Mouse (Mus musculus): ENCODE measurements around the gene Psmb10. TPM values are rescaled to one million over a fixed set of nuclear protein-coding genes. Genes with fewer than 3 reads are reported as not detected.

Gene Psmb10
- 93.9 and 150 TPM in 2 replicates for total RNA-seq (2014; fragmentation: Nextera tagmentation)
- total RNA-seq (2017) = 29.5 and 38.9 TPM in 2 replicates

DNA sequence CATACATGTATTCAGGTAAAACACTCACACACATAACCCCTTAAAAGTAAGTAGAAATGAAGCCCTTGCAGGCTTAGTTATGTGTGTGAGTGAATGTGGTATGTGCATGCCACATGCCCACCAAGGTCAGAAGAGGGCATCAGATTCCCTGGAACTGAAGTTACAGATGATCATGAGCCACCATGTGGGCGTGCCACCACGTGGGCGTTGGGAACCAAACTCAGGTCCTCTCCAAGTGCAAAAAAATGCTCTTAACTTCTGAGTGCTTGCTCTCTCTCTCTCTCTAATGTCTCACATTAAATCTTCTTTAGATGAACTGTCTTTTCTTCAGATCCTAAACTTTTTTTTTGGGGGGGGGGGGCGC lies at the start of gene Psmb10:
TSS of gene Psmb10 (minus strand) at position 139 of the 364 bp plus-strand sequence.
- ATAC-seq (replicated peaks; ENCODE audit: low FRiP score, low TSS enrichment, poor library complexity, severe bottlenecking) = peak; percentile 27; the same call in 1 of the 2 replicates

DNA sequence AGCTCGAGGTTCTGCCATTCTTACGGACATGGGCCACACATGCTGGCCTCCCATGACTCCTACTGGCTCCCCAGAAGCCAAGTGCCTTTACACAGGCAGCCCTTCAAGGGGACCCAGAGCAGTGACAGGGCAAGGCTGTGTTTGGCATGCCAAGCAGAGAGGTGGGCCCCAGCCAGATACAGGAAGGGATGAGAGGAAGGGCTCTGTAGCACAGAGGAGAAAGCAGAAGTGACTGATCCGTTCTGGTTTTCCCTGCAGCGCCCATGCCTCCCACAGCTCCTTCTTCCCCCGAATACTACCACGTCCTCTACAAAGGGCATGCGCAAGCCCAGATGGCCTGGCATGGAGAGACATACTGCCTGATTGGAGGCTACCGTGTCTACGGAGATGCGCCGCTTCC lies 45.2 kb upstream of the Psmb10 start:
- ATAC-seq (replicated peaks; ENCODE audit: low FRiP score, low TSS enrichment, poor library complexity, severe bottlenecking) = peak; percentile 40; the same call in 1 of the 2 replicates

DNA sequence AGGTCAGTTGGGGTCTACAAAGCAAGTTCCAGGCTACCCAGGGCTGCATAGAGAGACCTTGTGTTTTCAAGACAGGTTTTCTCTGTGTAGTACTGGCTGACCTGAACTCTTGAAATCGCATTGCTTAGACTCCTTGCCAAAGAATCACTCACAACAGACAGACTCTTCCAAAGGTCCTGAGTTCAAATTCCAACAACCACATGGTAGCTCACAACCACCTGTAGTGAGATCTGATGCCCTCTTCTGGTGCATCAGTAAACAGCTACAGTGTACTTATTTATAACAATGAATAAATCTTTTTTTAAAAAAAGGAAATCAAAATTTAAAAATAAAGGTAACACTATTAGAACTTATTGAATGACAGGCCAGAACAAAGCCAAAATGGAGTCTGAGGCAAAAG lies 42.9 kb upstream of the Psmb10 start:
- ATAC-seq (replicated peaks; ENCODE audit: low FRiP score, low TSS enrichment, poor library complexity, severe bottlenecking) = no peak

DNA sequence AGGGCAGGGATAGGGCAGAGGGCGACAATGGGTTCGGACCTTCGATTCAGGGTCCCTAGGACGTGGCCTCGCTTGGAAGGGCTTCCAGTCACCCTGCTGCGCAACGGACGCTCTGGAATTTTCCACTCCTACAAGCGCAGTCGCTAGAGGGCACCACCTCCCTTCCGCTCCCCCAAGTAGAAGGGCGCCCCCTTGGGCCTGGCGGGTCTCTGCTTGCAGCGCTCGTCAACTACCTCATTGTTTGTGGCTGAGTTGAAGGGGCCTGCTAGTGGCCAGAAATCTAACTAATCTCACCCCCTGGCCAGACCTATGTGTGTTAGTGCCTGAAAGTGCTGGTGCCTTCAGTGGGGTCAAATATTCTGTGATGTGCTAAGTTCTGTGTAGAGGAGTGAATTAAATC lies 41.1 kb upstream of the Psmb10 start, which contains the start of gene Dpep3:
TSS of gene Dpep3 (minus strand) at position 105 of the 400 bp plus-strand sequence.
- no peak for ATAC-seq (replicated peaks; ENCODE audit: low FRiP score, low TSS enrichment, poor library complexity, severe bottlenecking)

DNA sequence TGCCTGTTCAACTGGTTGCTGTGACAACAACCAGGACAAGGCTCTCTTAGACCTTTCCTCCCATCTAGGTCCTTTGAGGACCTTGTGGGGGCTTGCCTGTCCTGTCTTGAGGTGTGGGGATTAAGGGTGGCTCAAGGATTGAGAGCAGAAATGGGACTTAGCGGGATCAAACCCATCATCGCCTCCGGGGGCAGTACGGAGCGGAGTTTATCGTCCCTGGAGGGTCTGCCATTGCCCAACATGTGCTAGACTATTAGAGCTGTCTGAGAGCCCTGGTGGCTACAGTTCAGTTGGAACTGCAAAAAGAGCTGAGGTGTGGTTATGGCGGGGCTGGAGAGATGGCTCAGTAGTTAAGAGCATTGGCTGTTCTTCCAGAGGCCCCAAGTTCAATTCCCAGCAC lies 37.1 kb upstream of the Psmb10 start:
- 0 out of 2 replicates have a peak, but pooled peaks have one; percentile 21 for ATAC-seq (replicated peaks; ENCODE audit: low FRiP score, low TSS enrichment, poor library complexity, severe bottlenecking)

DNA sequence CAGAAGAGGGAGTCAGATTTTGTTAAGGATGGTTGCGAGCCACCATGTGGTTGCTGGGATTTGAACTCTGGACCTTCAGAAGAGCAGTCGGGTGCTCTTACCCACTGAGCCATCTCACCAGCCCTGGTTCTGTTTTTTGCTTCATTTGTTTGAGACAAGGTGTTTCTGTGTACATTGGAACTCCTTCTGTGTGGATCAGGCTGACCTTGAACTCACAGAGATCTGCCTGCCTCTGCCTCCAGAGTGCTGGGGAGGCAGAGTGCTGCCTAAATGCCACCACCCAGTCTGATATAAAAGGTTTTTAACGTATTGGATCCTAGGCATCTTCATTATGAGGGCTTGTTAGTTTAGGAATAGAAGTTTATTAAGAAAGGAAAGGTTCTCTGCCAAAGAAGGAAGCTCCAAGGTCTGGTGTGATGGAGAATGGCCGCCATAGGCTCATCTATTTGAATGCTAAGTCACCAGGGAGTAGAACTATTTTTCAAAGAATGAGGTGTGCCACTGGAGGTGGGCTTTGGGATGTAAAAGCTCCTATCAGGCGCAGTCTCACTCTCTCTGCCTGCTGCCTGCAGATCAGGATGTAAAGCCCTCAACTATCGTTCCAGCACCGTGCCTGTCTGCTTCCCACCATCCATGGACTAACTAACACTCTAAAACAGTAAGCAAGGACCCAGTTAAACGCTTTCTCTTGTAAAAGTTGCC lies 32.9 kb upstream of the Psmb10 start:
- no peak for ATAC-seq (replicated peaks; ENCODE audit: low FRiP score, low TSS enrichment, poor library complexity, severe bottlenecking)

DNA sequence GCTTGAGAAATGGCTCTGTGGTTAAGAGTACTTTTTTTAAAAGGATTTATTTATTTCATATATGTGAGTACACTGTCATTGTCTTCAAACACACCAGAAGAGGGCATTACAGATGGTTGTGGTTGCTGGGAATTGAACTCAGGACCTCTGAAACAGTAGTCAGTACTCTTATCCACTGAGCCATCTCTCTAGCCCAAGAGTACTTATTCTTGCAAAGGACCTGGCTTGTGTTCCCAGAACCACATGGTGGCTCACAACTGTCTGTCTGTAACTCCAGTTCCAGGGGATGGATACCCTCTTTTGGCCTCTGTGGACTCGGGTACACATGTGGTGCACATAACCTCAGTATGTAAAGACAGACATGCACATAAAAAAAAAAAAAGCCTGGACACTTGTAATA lies 31.1 kb upstream of the Psmb10 start:
- no peak for ATAC-seq (replicated peaks; ENCODE audit: low FRiP score, low TSS enrichment, poor library complexity, severe bottlenecking)

DNA sequence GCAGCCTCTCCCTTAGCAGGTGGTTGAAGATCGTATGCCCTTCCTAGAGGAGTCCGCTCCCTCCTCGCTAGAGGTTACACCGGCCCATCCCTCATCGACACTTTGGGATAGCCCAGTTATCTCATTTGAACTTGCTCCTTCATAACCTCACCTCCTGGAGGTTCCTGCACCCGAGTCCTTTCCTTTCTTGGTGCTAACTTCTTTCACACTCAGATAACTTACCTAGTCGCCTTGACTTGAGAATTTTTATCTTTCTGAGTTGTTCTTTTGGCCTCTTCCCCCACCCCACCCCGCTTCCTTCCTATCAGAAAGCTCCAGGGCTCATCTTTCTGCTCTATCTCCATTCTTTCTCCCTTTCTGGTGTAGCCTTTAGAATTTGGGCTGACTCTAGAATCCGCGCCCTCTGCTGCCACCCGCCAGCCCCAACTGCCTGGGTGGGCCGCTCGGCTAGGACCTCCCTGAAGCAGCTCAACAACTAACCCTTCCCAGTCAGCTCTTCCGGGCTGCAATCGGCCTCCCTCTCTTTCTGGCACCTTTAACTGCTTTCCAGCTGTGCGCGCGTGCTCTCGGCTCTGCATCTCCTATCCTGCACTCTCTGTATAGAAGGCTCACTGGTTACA lies 28.6 kb upstream of the Psmb10 start:
- peak; percentile 76 for ATAC-seq (replicated peaks; ENCODE audit: low FRiP score, low TSS enrichment, poor library complexity, severe bottlenecking)

DNA sequence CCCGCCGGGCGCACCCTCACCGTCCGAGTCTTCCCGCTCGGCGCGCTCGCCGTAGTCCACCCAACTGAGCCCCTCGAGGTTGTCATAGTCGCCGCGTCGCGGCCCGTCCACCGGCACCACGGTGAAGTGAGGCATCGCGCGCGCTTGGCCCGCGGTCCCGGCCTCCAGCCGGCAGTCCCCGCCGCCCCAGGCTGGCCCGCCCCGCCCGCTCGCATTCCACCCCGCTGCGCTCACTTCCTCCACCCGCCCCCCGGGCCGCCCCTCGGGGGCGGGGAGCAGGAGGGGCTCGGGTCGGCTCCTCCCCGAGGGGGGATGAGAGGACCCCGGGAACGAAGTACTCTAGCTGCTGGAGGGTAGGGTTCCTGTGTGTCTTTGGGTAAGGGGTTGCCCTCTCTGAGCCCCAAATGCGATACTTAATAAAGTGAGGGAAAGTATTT lies 27.7 kb upstream of the Psmb10 start, which contains the start of gene Slc12a4:
TSS of gene Slc12a4 (minus strand) at position 193 of the 437 bp plus-strand sequence.
- ATAC-seq (replicated peaks; ENCODE audit: low FRiP score, low TSS enrichment, poor library complexity, severe bottlenecking) = no peak

DNA sequence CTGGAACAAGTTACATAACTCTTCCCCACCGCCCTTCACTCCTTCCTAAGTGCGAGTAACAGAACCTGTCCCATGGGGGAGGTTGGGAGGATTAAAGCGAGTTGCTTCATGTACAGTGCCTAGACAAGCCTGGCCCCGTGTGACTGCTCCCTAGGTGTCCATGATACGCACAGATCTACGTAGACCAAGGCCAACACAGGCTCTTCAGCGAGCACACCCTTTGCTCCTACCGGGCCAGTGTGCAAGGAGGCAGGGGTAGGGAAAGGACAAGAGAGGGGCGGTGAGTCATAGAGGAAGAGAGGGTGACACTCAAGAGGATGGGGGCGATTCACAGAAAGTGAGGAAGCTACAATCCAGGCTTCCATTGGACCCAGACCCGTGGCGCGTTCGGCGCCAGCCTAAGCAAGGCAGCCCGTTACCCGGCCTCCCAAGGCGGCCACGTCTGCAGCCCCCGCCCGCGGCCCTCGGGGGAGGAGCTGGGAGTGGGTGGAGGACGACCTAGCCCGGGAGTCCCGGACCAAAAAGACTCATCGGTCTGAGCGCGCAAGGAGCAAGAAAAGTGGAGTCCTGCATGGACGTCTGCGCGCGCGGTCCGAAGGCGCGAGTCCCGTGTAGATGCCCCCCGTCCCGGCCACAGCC lies 27.1 kb upstream of the Psmb10 start:
- ATAC-seq (replicated peaks; ENCODE audit: low FRiP score, low TSS enrichment, poor library complexity, severe bottlenecking) = no peak

DNA sequence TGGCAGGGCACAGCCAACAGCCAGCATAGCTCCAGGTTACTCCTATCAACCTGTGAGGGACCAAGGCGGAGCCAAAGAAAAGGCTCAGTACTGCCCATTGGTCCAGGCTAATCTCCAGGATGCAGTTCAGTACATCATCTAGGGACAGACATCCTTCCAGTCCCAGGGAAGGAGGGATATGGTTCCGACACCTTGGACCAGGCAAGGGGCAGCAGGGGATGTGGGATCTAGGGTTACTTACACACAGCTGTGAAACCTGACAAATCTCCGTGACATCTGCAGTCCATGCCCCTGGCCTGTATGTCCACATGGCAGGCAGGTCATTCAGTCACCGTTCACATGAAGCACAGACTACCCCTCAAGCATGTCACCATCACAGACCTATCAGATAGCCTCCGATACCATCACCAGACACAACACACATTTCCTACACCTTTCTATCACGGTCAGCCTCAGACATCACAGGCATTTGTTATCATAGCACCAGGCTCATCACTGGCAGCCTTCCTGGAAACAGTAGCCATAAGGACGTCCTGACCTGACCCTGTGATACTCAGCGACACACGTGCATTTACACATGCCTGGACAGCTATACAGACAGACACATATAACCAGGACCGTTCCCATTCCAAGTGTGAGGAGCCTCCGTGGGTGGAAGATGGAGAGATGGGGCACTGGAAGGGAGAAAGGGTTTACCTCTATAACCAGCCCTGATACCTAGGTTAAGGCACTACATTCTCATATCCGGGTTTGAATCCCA lies 26.4 kb upstream of the Psmb10 start:
- 0 out of 2 replicates have a peak, but pooled peaks have one; percentile 11 for ATAC-seq (replicated peaks; ENCODE audit: low FRiP score, low TSS enrichment, poor library complexity, severe bottlenecking)

DNA sequence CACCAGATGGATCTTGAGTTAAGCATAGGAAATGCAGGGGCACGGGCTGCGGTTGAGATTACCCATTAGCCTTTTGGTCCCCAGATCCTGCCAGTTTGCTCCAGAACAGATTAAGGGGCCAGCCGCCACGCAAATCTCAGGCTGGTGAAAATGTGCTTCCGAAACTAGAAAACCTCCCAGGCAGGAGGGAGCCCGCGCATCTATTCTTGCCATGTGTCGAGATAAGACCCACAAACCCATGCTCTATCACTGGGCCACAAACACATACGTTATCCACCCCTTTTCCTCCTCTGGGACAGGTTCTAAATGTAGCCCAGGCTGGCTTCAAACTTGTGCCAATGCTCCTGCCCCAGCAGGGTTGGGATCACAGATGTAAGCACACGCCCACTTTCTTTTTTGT lies 23.3 kb upstream of the Psmb10 start:
- peak; percentile 60 for ATAC-seq (replicated peaks; ENCODE audit: low FRiP score, low TSS enrichment, poor library complexity, severe bottlenecking)

DNA sequence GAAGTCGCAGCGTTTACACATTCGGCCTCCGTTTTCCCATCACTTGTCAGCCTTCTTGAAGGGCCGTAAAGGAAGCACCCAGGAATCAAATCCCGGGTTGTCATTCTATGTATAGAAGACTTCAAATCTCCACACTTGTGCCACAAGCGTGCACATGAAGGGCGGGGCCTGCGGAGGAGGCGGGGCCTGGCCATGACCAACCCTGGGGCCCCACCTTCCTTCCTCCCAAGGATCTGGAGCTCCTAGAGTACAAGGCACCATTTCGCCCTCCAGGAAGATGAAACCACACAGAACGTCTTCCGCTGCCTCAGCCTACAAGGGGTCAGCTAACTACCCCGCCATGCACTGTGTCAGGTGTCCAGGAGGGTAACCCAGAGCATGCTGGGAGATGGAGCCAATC lies 22.9 kb upstream of the Psmb10 start:
- ATAC-seq (replicated peaks; ENCODE audit: low FRiP score, low TSS enrichment, poor library complexity, severe bottlenecking) = peak; percentile 2; the same call in 1 of the 2 replicates

DNA sequence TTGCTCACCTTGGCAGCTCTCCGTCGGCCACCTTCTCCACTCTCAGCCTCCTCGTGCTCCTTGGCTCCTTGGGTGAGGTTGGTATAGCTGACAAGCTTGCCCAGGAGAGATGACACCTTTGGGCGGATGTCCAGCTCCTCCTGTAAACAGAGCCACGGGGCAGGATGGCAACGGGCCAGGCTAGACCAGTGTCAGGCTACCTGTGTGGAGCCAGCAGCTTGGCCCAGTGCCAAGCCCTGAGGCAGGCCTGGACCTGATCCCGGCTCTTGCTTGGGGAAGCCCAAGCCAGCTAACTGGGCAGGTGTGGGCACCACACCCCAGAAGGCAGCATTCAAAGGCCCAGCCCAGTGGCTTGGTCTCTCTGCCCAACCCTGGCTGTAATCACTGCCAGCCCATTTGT lies 21.1 kb upstream of the Psmb10 start:
- ATAC-seq (replicated peaks; ENCODE audit: low FRiP score, low TSS enrichment, poor library complexity, severe bottlenecking) = no peak

DNA sequence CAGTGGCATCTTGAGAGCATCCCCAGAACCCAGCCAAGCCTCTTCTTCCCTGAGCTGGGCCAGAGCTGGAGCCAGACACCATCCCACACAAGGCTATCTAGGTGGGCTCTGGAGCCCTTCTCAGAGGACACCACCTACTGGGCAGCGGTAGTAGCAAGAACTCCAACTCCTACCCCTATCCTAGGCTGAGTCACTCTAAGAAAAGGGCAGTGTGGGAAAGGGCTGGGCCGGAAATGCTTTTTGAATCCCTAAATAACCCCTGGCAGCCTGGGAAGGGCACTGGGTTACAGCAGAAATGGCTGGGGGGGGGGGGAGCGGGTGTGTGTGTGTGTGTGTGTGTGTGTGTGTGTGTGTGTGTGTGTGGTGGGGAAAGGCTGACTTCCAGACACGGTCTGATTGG lies 19.6 kb upstream of the Psmb10 start:
- no peak for ATAC-seq (replicated peaks; ENCODE audit: low FRiP score, low TSS enrichment, poor library complexity, severe bottlenecking)

DNA sequence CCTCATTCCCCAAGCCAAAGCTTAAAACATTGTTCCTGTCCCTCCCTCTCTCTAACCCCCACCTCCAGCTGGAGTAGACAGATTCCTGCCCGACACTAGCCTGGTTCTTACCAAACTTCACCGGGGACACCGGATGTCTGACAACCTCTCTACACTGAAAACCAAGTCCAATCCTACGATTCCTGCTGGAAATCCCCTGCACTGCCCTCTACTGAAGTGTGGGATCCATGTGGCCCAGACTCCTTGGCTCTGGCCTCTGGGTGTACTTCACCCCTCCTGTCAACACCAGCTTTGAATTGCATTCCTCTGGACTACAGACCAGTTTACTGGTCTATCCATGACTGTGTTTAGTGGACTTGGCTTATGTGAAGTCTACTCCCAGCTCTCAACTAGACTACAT lies 18.3 kb upstream of the Psmb10 start:
- no peak for ATAC-seq (replicated peaks; ENCODE audit: low FRiP score, low TSS enrichment, poor library complexity, severe bottlenecking)

DNA sequence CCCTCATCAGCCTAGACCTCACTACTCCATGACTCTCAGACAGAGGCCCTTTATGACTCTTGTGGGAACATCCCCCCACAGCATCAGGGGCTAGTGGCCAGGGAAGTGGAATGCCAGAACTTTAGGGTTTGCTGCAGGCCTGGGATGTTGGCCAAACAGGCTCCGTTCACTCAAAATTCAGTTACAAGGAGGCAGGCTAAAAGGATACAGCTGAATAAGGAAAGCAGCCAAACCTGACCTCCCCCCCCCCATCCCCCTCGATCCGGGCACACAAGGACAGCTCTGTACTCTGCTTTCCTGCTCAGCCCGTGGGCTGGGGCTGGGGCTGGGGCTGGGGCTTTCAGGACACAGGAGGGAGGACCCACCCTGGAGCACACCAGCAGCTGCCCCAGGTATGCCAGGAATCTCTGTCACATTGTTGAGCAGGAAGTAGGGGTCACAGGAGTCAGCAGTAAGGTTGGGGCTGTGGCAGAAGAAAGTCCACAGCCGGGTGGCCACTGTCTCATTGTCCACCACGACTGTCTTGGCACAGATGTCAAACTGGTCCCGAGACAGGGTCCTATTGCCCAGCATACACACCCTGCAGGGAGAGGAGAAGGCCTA lies 12.9 kb upstream of the Psmb10 start:
- ATAC-seq (replicated peaks; ENCODE audit: low FRiP score, low TSS enrichment, poor library complexity, severe bottlenecking) = no peak

DNA sequence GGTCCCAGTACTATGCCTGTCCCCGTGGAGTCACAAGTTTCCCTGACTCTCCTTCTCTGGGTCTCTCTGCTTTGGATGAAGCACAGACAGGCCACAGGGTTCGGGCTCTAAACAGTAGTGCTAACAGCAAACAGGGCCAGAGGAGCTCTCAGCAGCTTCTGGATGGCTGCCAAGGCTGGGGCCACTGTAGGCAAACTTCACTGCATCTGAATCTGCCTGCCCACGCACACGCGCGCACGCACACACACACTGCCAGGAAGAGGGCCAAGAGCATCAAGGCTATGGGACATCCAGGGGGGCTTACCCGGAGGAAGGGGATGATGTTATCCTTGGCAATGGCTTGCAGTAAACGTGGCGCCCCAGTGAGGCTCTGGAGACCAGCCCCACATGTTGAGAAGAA lies 11.1 kb upstream of the Psmb10 start:
- no peak for ATAC-seq (replicated peaks; ENCODE audit: low FRiP score, low TSS enrichment, poor library complexity, severe bottlenecking)

DNA sequence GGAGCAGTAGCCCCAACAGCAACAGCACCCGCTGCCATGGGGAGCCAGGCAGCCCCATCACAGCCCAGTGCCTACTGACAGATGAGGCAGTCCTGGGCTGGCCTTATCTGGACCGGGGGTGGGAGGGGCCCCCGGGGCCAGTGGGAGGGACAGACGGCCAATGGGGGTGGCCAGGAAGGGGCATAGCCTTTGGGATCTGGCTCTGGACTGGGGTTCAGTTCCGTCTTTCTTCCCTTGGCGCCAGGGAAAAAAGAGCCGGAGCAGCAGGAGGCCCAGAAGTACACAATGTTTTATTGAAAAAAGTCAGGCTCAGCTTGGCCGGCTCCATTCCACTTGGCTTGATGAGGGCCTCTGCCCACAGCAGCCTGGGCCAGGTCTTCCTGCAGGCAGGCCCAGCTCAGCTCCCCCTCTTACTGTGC lies 5.1 kb upstream of the Psmb10 start, which contains the start of gene Lcat:
TSS of gene Lcat (minus strand) at position 62 of the 419 bp plus-strand sequence.
- ATAC-seq (replicated peaks; ENCODE audit: low FRiP score, low TSS enrichment, poor library complexity, severe bottlenecking) = no peak
